Mouse (Mus musculus) C2C12 (cell line): ENCODE measurements around the gene Eln.

Experiments used
- CTCF ChIP-seq: IDR thresholded peaks from one replicate; pipeline ENCODE4 v1.5.1; 2011; ENCODE audit not compliant: control insufficient read depth, insufficient read depth, insufficient read length
- MAX ChIP-seq: IDR thresholded peaks from one replicate; pipeline ENCODE4 v1.6.1; 2011; ENCODE audit warnings: mild to moderate bottlenecking, control low read depth
- MYOD1 ChIP-seq: IDR thresholded peaks from one replicate; pipeline ENCODE4 v1.6.1; 2011; ENCODE audit warnings: low read depth; ENCODE audit not compliant: control insufficient read depth, insufficient read length
- MYOG ChIP-seq: IDR thresholded peaks from one replicate; pipeline ENCODE4 v1.6.1; 2011; ENCODE audit not compliant: control insufficient read depth, insufficient read length; ENCODE audit errors: extremely low read depth
- USF1 ChIP-seq: IDR thresholded peaks from one replicate; pipeline ENCODE4 v1.6.1; 2011; ENCODE audit warnings: low read depth, mild to moderate bottlenecking, control low read depth, moderate library complexity

- TF ChIP-seq CTCF (no peak), USF1 (no peak), MYOD1 (no peak), MAX (no peak), MYOG (no peak)
Observed at GRCm38 (mm10) chr5:134769181-134769580, 22.1 kb upstream of the Eln start.
